Mouse (Mus musculus) spleen, postnatal 36 days (tissue): ENCODE measurements around the gene Gata3.
A peak's percentile ranks its signal among the peaks of the same experiment; 100 is the strongest.

ENCODE experiments used
- DNase-seq, 2 experiments: peaks; one replicate each; pipeline ENCODE4 v3.0.0; 2022; ENCODE audit warnings: low spot score in 2 of 2, mixed read lengths in 1 of 2

The Gata3 gene

GRCm38 (mm10) chr2:9886031-9886430, 3.8 kb downstream of the Gata3 start:
- DNase-seq, result no peak

DNA sequence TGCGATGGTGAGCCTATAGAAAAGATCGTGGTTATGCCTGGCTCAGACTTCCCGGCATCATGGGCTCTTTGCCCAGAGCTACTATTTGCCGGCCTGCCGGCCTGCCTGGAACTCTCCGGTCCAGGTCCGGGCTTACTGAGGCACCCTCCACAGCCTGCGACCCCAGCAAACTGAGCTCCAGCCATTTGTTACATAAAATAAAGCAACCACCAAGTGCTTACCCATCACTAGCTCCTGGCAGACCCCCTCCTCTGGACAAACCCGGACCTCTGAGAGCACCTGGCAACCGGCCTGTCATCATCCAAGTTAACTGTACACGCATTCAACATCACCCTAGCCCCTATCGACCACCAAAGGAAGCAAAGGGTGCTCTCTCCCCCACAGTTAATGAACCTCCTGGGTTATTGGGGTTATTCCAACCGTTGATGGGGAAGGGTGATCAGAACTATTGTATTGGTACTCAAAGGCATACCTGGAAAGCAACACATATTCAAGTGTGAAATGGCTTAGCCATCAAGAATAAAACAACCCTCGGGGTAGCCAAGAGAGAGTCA, 4.5 kb downstream of the Gata3 start:
- no peak for DNase-seq

- DNase-seq, result no peak
Measured at GRCm38 (mm10) chr2:9884533-9885216, 5.2 kb downstream of the Gata3 start.

GRCm38 (mm10) chr2:9883803-9884532, 5.9 kb downstream of the Gata3 start:
- no peak for DNase-seq

- no peak for DNase-seq
Measured at GRCm38 (mm10) chr2:9882926-9883802, 6.7 kb downstream of the Gata3 start.

DNA sequence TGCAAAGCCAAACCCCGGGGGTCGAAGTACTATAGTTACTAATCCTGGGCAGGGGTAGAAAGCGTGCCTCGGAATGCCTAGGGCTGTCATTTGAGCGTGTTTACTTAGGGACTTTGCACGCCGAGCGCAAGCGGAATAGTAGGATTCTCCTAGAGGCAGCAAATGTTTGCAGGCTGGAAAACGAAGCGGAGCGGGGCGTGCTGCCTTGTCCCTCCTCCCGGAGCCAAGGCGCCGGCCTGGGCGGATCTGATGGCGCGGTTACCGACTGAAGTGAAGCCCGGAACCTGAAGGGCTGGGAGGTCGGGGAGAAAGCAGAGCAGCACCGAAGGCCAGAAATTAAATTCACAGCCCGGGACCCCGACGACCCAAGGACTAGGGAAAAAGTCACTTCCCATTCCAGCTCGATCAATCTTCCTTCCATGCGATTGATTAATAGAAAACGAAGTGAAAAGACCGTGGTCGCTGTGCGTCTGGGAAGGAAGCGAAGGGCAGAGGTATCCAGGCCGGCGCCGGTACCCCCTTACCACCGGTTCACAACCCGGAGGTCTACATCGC, 7.4 kb downstream of the Gata3 start:
- no peak for DNase-seq

DNA sequence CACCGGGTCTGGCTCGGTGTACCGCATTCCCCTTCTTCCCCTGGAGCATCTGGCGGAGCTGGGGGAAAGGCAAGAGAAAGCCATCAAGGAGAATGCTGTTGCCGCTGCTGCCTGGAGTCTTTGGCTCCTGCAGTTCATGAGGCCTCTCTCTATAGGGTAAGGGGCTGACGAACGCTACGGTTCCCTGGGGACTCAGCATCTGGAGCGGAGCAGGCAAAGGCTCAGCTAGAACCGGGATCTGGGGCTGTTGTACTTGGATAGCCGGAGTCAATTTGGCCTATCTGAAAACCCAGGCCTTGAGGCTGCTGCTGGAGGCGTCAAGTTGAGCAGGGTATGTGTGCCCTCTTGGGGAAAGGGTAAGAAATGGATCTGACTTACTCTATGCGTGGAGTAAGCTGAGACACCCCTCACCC, 8.2 kb downstream of the Gata3 start:
- DNase-seq, result no peak

- DNase-seq, result no peak
Measured at GRCm38 (mm10) chr2:9881051-9881591, 8.7 kb downstream of the Gata3 start, which contains the start of gene 4930412O13Rik. Gene 4930412O13Rik (plus strand): TSS chr2:9881252.

DNA sequence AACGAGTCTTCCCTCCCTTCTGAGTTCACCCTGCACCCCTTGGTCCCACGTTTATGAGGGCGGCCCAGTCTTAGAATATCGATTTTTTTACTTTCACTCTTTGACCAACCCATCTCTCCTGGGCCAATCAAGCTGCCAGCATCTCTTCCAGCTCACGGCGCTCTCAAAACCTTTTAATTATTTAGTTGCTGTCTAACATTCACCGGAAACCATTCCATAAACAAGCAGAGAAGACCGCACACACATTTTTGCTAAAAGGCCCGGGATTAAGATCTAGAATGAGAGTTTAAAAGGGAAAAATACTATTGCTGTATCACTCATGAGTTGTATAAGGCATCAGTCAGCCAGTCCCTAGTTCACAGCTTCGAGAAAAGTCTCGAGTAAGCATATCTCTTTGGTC, 9.6 kb downstream of the Gata3 start:
- no peak for DNase-seq

- DNase-seq, result peak; percentile 86 to 87
Measured at GRCm38 (mm10) chr2:9879493-9879892, 10.3 kb downstream of the Gata3 start.

DNA sequence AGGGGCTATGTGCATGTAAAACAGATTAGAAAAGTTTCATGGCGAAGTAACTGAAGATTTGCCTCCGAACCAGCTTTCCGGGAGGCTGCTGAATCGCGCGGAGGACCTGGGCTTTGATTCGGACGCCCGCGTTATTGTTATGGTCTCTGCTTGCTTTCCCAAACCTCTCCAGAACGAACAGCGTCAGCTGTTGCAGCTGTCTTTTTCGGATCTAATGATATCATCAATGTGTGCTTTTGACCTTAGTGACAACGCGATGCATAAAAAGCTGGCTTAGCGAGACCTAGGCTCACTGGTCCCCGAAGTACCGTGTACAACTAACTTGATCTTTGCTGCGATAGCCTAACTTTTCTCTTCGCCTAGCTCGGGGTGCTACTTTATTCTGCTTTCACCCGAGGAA, 10.7 kb downstream of the Gata3 start:
- no peak for DNase-seq

- peak; percentile 42 to 43 for DNase-seq
Measured at GRCm38 (mm10) chr2:9878564-9879081, 11.2 kb downstream of the Gata3 start.

- DNase-seq, result no peak
Measured at GRCm38 (mm10) chr2:9877966-9878563, 11.8 kb downstream of the Gata3 start.

- no peak for DNase-seq
Measured at GRCm38 (mm10) chr2:9877326-9877690, 12.5 kb downstream of the Gata3 start.

- no peak for DNase-seq
Measured at GRCm38 (mm10) chr2:9876621-9877325, 13.1 kb downstream of the Gata3 start.

GRCm38 (mm10) chr2:9875676-9876357, 14.0 kb downstream of the Gata3 start:
- no peak for DNase-seq

GRCm38 (mm10) chr2:9875220-9875619, 14.6 kb downstream of the Gata3 start:
- DNase-seq, result no peak

- DNase-seq, result no peak
Measured at GRCm38 (mm10) chr2:9874467-9875219, 15.2 kb downstream of the Gata3 start.

GRCm38 (mm10) chr2:9873757-9874156, 16.1 kb downstream of the Gata3 start:
- DNase-seq, result no peak
